9 mouse cellular contexts compared by ENCODE assay signal in genomic region chr2:163401221-163401620, GRCm38 (mm10). TPM values are rescaled to one million over a fixed set of nuclear protein-coding genes. Genes with fewer than 3 reads are reported as not detected.
DNase-seq lines count a peak whose midpoint lies in the region; ATAC-seq and TF ChIP-seq lines count a peak whose summit lies in the region.
"Had no signal": no experiment of that assay in that cellular context is flagged by ENCODE, and none has a peak within 500 bp of the region (broad histone marks: within the 10 kb centered on the region; RNA-seq: fewer than 3 reads in every experiment).

No protein-coding gene starts in this region.

- 0 out of 2 replicates have a peak, but pooled peaks have one; percentile 14 for ATAC-seq in kidney, embryonic 14.5 days (ENCODE audit: low FRiP score, low TSS enrichment)

- no peaks in the 10 kb centered on the region for H3K27me3 ChIP-seq in kidney, embryonic 14.5 days (ENCODE audit: control insufficient read depth, insufficient read depth, low read length)
- H3K27me3 ChIP-seq in liver, adult 2 months (ENCODE audit: control insufficient read depth, insufficient read depth, low read length): 0 out of 2 replicates have a peak, but pooled peaks cover 4% of the 10 kb centered on the region
- H3K27me3 ChIP-seq: heart, embryonic 15.5 days had no signal

- no peaks in the 10 kb centered on the region; the same call in 1 of the 2 replicates for H3K79me2 ChIP-seq in liver, adult 2 months (ENCODE audit: control insufficient read depth, insufficient read depth, low read length)

- H3K4me3 ChIP-seq in kidney, embryonic 14.5 days (ENCODE audit: low read length): no peak overlapping the region
- no peak overlapping the region for H3K4me3 ChIP-seq in liver, adult 2 months (ENCODE audit: insufficient read depth, low read depth, low read length)
- H3K4me3 ChIP-seq: heart, embryonic 15.5 days had no signal

- WGBS in kidney, embryonic 14.5 days: 9% methylated on average over 8 of the region's 8 CpGs
- 3% methylated on average over 8 of the region's 8 CpGs for WGBS in liver, adult 2 months

- H3K36me3 ChIP-seq in kidney, embryonic 14.5 days (ENCODE audit: control insufficient read depth, insufficient read depth, low read length): peaks cover 3% of the 10 kb centered on the region; the same call in 1 of the 2 replicates
- peaks cover 3% of the 10 kb centered on the region for H3K36me3 ChIP-seq in liver, adult 2 months (ENCODE audit: control insufficient read depth, insufficient read depth, low read length)

- 0 out of 2 replicates have a peak, but pooled peaks cover 2% of the 10 kb centered on the region for H3K4me1 ChIP-seq in kidney, embryonic 14.5 days (ENCODE audit: control insufficient read depth, insufficient read depth, low read length)
- peaks cover 14% of the 10 kb centered on the region; the same call in 1 of the 2 replicates for H3K4me1 ChIP-seq in liver, adult 2 months (ENCODE audit: control insufficient read depth, insufficient read depth, low read length)

- peak; percentile 79 for DNase-seq in urinary bladder, postnatal 14 days (ENCODE audit: low spot score)
- no peak for DNase-seq in urinary bladder, postnatal 10 days (ENCODE audit: low spot score)
- DNase-seq in c-Kit-positive CD71-positive TER-119-negative erythroid progenitor cells, embryonic 14.5 days (ENCODE audit: low read depth): peak; percentile 84
- DNase-seq in forelimb bud, embryonic 11.5 days (ENCODE audit: low read depth, low spot score): peak; percentile 92
- peak; percentile 70 for DNase-seq in liver, adult 2 months (ENCODE audit: extremely low read depth, low read depth, low spot score)
- peak; percentile 37 for DNase-seq in ovary, adult 18-20 months (ENCODE audit: low spot score)
- peak; percentile 88 for DNase-seq in thymus, postnatal 0 days (ENCODE audit: low spot score)

- H3K9me3 ChIP-seq in kidney, embryonic 14.5 days (ENCODE audit: control insufficient read depth, low read length): no peaks in the 10 kb centered on the region
- H3K9me3 ChIP-seq: heart, embryonic 15.5 days had no signal

- TF ChIP-seq POLR2A in liver, adult 2 months (IDR thresholded peaks at IDR 0.05; ENCODE audit: extremely low read depth, insufficient read depth, low read length): no peak

- H3K9ac ChIP-seq in kidney, embryonic 14.5 days (ENCODE audit: low read depth, low read length): no peak overlapping the region
- no peak overlapping the region for H3K9ac ChIP-seq in liver, adult 2 months (ENCODE audit: low read depth, low read length)
- H3K9ac ChIP-seq: heart, embryonic 15.5 days had no signal

- H3K4me2 ChIP-seq in kidney, embryonic 14.5 days (replicated peaks; ENCODE audit: low read depth, low read length): no peak overlapping the region
- H3K4me2 ChIP-seq: heart, embryonic 15.5 days had no signal

- H3K27ac ChIP-seq in kidney, embryonic 14.5 days (ENCODE audit: low read depth, low read length): no peak overlapping the region
- H3K27ac ChIP-seq in liver, adult 2 months (replicated peaks; ENCODE audit: insufficient read depth, low read depth, low read length): no peak overlapping the region
- H3K27ac ChIP-seq: heart, embryonic 15.5 days had no signal

- peak; percentile 53 for TF ChIP-seq CTCF in liver, adult 2 months (IDR thresholded peaks at IDR 0.05; ENCODE audit: low read depth, low read length)

RNA-seq across cellular contexts. Expression of gene Jph2, which starts 3.4 kb away (rescaled TPM):
- polyA plus RNA-seq in kidney, embryonic 14.5 days (2014; fragmentation: Nextera tagmentation; extraction: Ambion mirVana): 1.0 and 1.6 TPM in 2 replicates
- 0.07 and 0.09 TPM in 2 replicates for total RNA-seq in liver, adult 2 months (2014; rRNA removed)
- 0.07 and 0.10 TPM in 2 replicates for polyA plus RNA-seq in liver, adult 2 months (2012; rRNA removed)
- 0.19 and 0.22 TPM in 2 replicates for polyA plus RNA-seq in thymus, postnatal 0 days (2015; fragmentation: Nextera tagmentation; extraction: Ambion mirVana)

RNA-seq across cellular contexts. Expression of gene Oser1, which starts 23.3 kb away (rescaled TPM):
- 74.4 and 93.3 TPM in 2 replicates for polyA plus RNA-seq in kidney, embryonic 14.5 days (2014; fragmentation: Nextera tagmentation; extraction: Ambion mirVana)
- 21.9 and 22.6 TPM in 2 replicates for total RNA-seq in liver, adult 2 months (2014; rRNA removed)
- 8.0 and 8.3 TPM in 2 replicates for polyA plus RNA-seq in liver, adult 2 months (2012; rRNA removed)
- polyA plus RNA-seq in thymus, postnatal 0 days (2015; fragmentation: Nextera tagmentation; extraction: Ambion mirVana): 86.6 and 89.2 TPM in 2 replicates

RNA-seq across cellular contexts. Expression of gene Gdap1l1, which starts 37.1 kb away (rescaled TPM):
- polyA plus RNA-seq in kidney, embryonic 14.5 days (2014; fragmentation: Nextera tagmentation; extraction: Ambion mirVana): 0.41 and 0.74 TPM in 2 replicates
- total RNA-seq in liver, adult 2 months (2014; rRNA removed): 0.07 TPM in 1 of 2 replicates, not detected in the other
- polyA plus RNA-seq in liver, adult 2 months (2012; rRNA removed): not detected in 2 replicates
- polyA plus RNA-seq in thymus, postnatal 0 days (2015; fragmentation: Nextera tagmentation; extraction: Ambion mirVana): 0.41 and 0.44 TPM in 2 replicates
